Mouse (Mus musculus) embryo, embryonic 11.5 days (tissue): ENCODE measurements around the gene Rgs6.

Experiments used
- DNase-seq: peaks from one replicate; pipeline ENCODE4 v3.0.0-alpha.2; 2012; ENCODE audit warnings: low read depth, low spot score

Gene Rgs6

GRCm38 (mm10) chr12:83033171-83033835 is 445.2 kb downstream of the Rgs6 start:
- DNase-seq, result no peak

GRCm38 (mm10) chr12:83034859-83035569 is 446.9 kb downstream of the Rgs6 start:
- no peak for DNase-seq

- DNase-seq, result no peak
These were observed 449.9 kb downstream of the Rgs6 start for GRCm38 (mm10) chr12:83037798-83038560.

- DNase-seq, result no peak
These were observed 450.7 kb downstream of the Rgs6 start for GRCm38 (mm10) chr12:83038779-83039178.

- DNase-seq, result no peak
These were observed 451.8 kb downstream of the Rgs6 start for GRCm38 (mm10) chr12:83039859-83040258.

- no peak for DNase-seq
These were observed 456.0 kb downstream of the Rgs6 start for GRCm38 (mm10) chr12:83043980-83044620.

- no peak for DNase-seq
These were observed 456.5 kb downstream of the Rgs6 start for GRCm38 (mm10) chr12:83044621-83044990.

GRCm38 (mm10) chr12:83045001-83045531 is 457.0 kb downstream of the Rgs6 start:
- no peak for DNase-seq

- DNase-seq, result no peak
These were observed 458.6 kb downstream of the Rgs6 start for GRCm38 (mm10) chr12:83046734-83047133.

- no peak for DNase-seq
These were observed 459.6 kb downstream of the Rgs6 start for GRCm38 (mm10) chr12:83047710-83048109.

GRCm38 (mm10) chr12:83050514-83050913 is 462.4 kb downstream of the Rgs6 start:
- DNase-seq, result no peak

- no peak for DNase-seq
These were observed 464.3 kb downstream of the Rgs6 start for GRCm38 (mm10) chr12:83052391-83052790.

GRCm38 (mm10) chr12:83055690-83056089 is 467.6 kb downstream of the Rgs6 start:
- DNase-seq, result no peak

GRCm38 (mm10) chr12:83066426-83066825 is 478.3 kb downstream of the Rgs6 start:
- no peak for DNase-seq

GRCm38 (mm10) chr12:83070848-83071247 is 482.8 kb downstream of the Rgs6 start:
- DNase-seq, result no peak

- DNase-seq, result peak; percentile 16
These were observed 484.2 kb downstream of the Rgs6 start for GRCm38 (mm10) chr12:83072181-83072887.

GRCm38 (mm10) chr12:83072951-83073878 is 485.1 kb downstream of the Rgs6 start:
- peak; percentile 24 for DNase-seq

- DNase-seq, result no peak
These were observed 485.8 kb downstream of the Rgs6 start for GRCm38 (mm10) chr12:83073879-83074368.

GRCm38 (mm10) chr12:83076179-83076578 is 488.1 kb downstream of the Rgs6 start:
- no peak for DNase-seq

- no peak for DNase-seq
These were observed 489.4 kb downstream of the Rgs6 start for GRCm38 (mm10) chr12:83077486-83077885.
